Mouse (Mus musculus) cerebellum, postnatal 14 days (tissue): ENCODE data around the gene Hint2.

Experiments
- DNase-seq, 2 experiments: peaks; one replicate each; pipeline ENCODE4 v3.0.0; 2021; ENCODE audit warnings: mixed read lengths in 2 of 2

The Hint2 gene

GRCm38 (mm10) chr4:43653161-43654015, 2.9 kb downstream of the Hint2 start, which contains the start of gene Spag8:
Gene Spag8, minus strand, starts transcription at chr4:43653594.
- no peak for DNase-seq

- DNase-seq: no peak
Measured at GRCm38 (mm10) chr4:43652726-43653125, 3.5 kb downstream of the Hint2 start.

- DNase-seq: no peak
Measured at GRCm38 (mm10) chr4:43649783-43650182, 6.5 kb downstream of the Hint2 start.

DNA sequence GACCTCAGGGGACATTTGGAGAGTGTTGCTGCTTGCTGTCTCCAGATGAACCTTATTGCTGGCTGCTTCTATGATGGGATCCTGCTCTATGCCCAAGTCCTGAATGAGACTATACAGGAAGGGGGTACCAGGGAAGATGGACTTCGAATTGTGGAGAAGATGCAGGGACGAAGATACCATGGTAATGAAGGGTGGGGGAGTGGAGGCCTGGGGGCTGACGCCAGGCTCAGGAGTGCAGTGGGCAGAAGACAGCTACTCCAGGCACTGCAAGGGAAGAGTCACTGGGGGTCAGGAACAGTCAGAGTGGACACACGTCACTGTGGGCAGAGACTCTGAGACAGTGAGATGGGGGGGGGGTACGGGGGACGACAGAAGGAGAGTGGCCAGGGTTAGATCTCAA, 15.8 kb downstream of the Hint2 start:
- no peak for DNase-seq

- DNase-seq: no peak
Measured at GRCm38 (mm10) chr4:43640076-43640475, 16.2 kb downstream of the Hint2 start.

GRCm38 (mm10) chr4:43636751-43637150, 19.5 kb downstream of the Hint2 start:
- no peak for DNase-seq

GRCm38 (mm10) chr4:43634621-43635374, 21.5 kb downstream of the Hint2 start:
- DNase-seq: no peak

DNA sequence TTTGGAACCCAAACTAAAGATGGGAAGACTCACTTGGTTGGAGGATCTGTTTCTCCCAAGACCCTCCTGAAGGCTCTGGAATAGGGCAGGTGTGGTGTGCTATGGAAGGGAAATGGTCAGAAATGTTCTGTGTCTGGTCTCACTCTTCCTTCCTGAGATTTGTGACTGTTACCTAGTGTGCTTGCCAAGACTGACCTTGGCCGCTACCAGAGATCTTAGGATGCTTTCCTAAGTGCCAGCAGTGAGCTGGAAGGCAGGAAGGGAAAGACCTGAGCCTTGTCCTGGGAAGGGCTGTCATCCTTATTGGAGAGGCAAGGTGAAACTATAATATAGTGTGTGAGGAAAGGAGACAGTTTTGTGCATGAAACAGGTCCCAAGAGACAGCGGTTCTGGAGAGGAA, 22.5 kb downstream of the Hint2 start:
- no peak for DNase-seq

GRCm38 (mm10) chr4:43633296-43633695, 23.0 kb downstream of the Hint2 start:
- peak in 1 of 2 experiments; percentile 10 for DNase-seq

- DNase-seq: peak; percentile 55 to 59
Measured at GRCm38 (mm10) chr4:43631956-43632920, 24.0 kb downstream of the Hint2 start.

- peak; percentile 71 to 73 for DNase-seq
Measured at GRCm38 (mm10) chr4:43631046-43631955, 25.0 kb downstream of the Hint2 start, which contains the start of gene Npr2. Gene Npr2, plus strand, starts transcription at chr4:43631935.

DNA sequence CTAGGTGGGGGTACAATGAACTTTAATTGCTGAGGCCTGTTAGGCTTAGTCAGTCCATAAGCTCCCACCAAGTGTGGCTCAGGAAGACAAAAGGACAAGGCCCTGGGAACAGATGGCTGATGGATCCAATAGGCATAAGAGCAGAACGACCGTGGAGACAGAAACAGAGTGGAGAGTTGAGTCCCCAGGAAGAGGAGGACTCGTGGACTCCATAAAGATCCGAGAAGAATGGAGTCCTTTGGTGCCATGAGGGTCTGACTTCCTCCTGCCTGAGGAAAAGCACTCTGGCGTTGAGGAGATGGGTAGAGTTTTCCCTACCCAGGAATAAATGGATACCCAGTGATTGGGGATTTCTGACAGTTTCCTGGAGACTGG, 25.6 kb downstream of the Hint2 start:
- DNase-seq: peak in 1 of 2 experiments; percentile 37

DNA sequence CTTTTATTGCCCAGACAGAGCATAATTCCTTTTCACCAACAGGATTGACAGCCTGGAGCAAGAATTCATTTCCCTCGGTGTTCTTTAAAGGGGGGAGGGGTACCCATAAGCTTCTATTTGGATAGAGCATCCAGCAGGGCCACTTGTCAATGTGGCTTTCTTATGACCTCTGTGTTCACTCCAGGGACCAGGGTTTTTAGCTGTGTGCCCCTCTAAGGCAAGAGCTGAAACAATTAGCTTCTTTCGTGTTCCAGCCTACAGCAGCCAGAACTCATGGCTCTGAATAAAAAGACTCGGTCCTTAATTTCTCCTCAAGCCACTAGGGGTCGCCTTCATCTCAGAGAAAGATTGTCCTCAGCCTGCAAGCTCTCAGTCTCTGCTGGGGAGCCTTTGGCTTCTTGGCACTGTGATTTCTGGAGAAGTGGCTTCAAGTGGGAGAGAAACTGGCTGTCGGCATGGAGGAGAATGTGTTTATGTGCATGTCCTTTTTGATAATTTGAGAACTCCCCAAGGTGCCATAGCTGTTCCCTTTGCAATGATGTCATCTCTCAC, 26.2 kb downstream of the Hint2 start:
- DNase-seq: peak; percentile 91 to 94

- peak; percentile 66 to 68 for DNase-seq
Measured at GRCm38 (mm10) chr4:43629106-43629817, 27.0 kb downstream of the Hint2 start.

GRCm38 (mm10) chr4:43620146-43620778, 36.0 kb downstream of the Hint2 start:
- DNase-seq: no peak

DNA sequence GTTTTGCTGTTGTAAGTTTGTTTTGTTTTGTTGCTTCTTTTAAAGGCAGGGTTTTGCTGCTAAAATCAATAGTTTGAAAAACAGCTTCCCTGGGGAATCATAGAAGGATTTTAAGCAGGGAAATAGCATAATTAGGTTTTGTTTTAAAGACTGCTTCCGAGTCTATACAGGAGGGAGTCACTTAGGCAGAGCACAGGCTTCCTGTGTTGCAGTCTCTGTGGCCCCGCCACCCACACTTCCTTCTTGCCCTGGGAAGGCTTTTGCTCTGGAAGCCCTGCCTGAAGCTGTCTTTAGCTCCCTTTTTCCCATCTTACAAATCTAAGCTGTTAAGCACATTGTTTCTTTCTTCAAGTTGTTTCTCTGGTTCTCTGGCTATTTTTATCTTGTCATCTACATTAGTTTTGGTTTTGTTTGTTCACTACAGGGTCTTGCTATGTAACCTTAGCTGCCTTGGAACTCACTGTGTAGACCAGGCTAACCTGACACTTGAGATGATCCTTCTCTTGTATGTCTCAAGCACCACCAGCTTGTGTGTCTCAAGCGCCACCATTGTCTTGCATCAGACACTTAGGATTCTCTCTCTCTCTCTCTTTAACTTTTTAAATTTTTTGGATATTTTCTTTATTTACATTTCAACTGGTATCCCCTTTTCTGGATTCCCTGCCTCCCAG, 43.1 kb downstream of the Hint2 start:
- DNase-seq: no peak

DNA sequence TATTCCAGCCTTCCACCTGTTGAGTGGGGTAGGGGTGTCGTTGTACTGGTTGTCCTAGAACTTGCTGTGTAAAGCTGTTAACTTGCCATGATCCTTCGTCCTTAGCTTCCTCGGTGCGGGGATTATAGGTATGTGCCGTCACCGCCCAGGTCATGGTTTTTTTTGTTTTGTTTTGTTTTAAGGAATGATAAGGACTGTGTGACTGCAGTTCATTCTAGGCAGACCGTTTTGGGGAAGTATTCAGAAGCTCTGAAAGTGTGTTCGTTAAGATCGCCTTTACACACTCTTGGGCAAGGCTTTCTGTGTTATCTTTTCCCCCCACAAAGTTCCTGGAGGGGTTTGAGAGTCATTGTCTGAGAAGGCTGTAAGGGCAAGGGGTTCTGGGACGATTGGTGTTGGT, 43.7 kb downstream of the Hint2 start:
- no peak for DNase-seq

DNA sequence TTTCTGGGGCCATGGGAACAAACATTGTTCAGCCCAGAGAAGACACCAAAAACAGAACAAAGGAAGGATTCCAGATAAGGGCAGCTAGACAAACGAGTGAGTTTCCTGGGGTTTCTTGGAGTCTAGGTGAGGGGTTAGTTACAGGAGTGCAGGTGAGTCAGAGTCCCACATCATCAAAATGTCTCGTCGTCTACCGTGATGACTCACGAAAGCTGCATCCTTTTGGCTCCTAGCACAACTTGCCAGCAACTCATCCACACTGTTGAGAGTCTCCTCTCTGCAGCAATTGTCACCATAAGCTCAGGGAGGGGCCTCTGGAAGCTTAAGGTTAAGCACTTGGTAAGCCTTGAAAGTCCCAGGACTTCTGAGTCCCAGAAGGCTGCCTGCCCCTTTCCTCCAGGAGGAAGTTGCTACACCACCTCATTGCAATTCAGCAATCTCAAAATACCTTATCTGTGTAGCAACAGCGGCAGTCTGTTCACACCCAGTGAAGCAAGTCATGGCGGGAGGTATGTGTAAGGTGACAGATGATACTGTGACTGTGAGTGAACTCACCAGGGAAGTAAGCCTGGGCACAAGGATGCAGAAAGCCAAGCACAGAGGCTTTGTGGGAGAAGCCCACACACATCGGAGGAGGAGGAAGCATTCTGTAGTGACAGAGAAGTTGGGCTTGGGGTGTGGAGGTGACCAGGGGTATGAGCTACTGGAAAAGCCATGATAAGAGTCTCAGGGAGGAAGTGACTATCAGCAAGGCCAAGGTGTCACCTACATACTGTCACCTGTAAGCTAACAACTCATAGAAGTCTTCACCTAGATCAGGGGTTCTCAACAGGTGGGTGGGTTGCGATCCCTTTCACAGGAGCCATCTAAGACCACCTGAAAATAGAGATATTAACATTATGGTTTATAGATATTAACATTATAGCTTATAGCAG, 51.2 kb downstream of the Hint2 start:
- no peak for DNase-seq
